In the genomic region with DNA sequence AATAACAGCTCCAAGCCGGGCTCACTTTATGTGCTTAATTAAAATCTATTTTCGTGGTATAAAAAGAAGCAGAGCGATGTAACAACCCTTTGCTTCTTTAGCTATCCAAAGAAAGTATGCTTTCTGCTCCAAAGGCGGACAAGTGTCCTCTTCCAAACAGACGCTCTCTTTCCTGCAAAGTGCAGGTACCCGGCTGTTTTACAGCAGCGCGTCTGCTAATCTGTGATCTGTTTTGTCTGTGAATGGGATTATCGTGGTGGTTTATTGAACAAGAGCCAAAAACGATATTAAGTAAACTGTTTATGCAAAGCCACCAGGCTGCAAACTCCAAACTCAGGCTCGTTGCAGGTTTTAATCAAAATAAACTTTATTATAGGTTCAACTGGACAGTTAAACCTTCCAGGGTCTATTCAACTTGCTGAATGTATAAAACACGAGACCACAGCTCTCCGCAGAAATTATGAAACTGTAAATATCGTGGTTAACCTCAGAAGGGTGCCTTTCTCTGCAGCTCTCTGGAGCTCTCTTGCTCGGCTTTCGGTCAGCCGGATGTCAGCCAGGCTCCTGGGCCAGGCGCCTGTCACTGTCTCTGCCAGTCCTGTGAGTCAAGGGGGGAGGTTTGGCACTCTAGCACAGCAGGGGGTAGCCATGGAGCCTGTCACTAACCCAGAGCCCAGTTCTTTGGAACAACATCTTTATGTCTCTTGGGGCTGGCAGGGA, we compare ENCODE assay signal across 9 mouse cellular contexts.
DNase-seq lines count a peak whose midpoint lies in the region; ATAC-seq and TF ChIP-seq lines count a peak whose summit lies in the region.
"Had no signal": no experiment of that assay in that cellular context is flagged by ENCODE, and none has a peak within 500 bp of the region (broad histone marks: within the 10 kb centered on the region; RNA-seq: fewer than 3 reads in every experiment).

No protein-coding gene starts in this region.

- WGBS in forebrain, postnatal 0 days, result 45% methylated on average over 18 of the region's 18 CpGs
- 81% methylated on average over 18 of the region's 18 CpGs for WGBS in forebrain, embryonic 12.5 days
- WGBS in midbrain, embryonic 14.5 days, result 51% methylated on average over 18 of the region's 18 CpGs
- 77% methylated on average over 18 of the region's 18 CpGs for WGBS in midbrain, embryonic 11.5 days

- H3K9ac ChIP-seq in forebrain, postnatal 0 days, result no peak overlapping the region
- H3K9ac ChIP-seq in forebrain, embryonic 12.5 days, result no peak overlapping the region
- no peak overlapping the region for H3K9ac ChIP-seq in midbrain, embryonic 14.5 days (replicated peaks; ENCODE audit: low read length)
- no peak overlapping the region for H3K9ac ChIP-seq in midbrain, embryonic 11.5 days (ENCODE audit: low read length)
- H3K9ac ChIP-seq: liver, embryonic 12.5 days had no signal

- H3K9me3 ChIP-seq in forebrain, postnatal 0 days (ENCODE audit: low read length), result no peaks in the 10 kb centered on the region
- H3K9me3 ChIP-seq in forebrain, embryonic 12.5 days, result no peaks in the 10 kb centered on the region
- H3K9me3 ChIP-seq in midbrain, embryonic 14.5 days (ENCODE audit: control insufficient read depth, low read length), result no peaks in the 10 kb centered on the region
- no peaks in the 10 kb centered on the region for H3K9me3 ChIP-seq in midbrain, embryonic 11.5 days (ENCODE audit: control insufficient read depth, low read length)
- H3K9me3 ChIP-seq: liver, embryonic 12.5 days had no signal

- no peak overlapping the region for H3K27ac ChIP-seq in forebrain, postnatal 0 days (ENCODE audit: low read depth, low read length)
- no peak overlapping the region for H3K27ac ChIP-seq in forebrain, embryonic 12.5 days
- H3K27ac ChIP-seq in midbrain, embryonic 14.5 days (replicated peaks; ENCODE audit: low read depth, low read length), result no peak overlapping the region
- no peak overlapping the region for H3K27ac ChIP-seq in midbrain, embryonic 11.5 days (ENCODE audit: low read depth, low read length)
- H3K27ac ChIP-seq: liver, embryonic 12.5 days had no signal

- H3K4me1 ChIP-seq in forebrain, postnatal 0 days (ENCODE audit: insufficient read depth), result peaks cover 3% of the 10 kb centered on the region; the same call in 1 of the 2 replicates
- H3K4me1 ChIP-seq in forebrain, embryonic 12.5 days, result no peaks in the 10 kb centered on the region; the same call in 1 of the 2 replicates
- H3K4me1 ChIP-seq in midbrain, embryonic 14.5 days (ENCODE audit: control insufficient read depth, insufficient read depth, low read length), result peaks cover 5% of the 10 kb centered on the region
- no peaks in the 10 kb centered on the region; the same call in 1 of the 2 replicates for H3K4me1 ChIP-seq in midbrain, embryonic 11.5 days (ENCODE audit: control insufficient read depth, insufficient read depth, low read length)
- H3K4me1 ChIP-seq: liver, embryonic 12.5 days had no signal

- no peaks in the 10 kb centered on the region for H3K36me3 ChIP-seq in forebrain, postnatal 0 days (ENCODE audit: insufficient read depth)
- H3K36me3 ChIP-seq in forebrain, embryonic 12.5 days (replicated peaks), result no peaks in the 10 kb centered on the region
- no peaks in the 10 kb centered on the region for H3K36me3 ChIP-seq in midbrain, embryonic 14.5 days (ENCODE audit: control insufficient read depth, insufficient read depth, low read length)
- no peaks in the 10 kb centered on the region for H3K36me3 ChIP-seq in midbrain, embryonic 11.5 days (ENCODE audit: control insufficient read depth, insufficient read depth, low read length)
- H3K36me3 ChIP-seq: liver, embryonic 12.5 days had no signal

- H3K4me3 ChIP-seq in forebrain, postnatal 0 days (ENCODE audit: low read depth, low read length), result no peak overlapping the region
- no peak overlapping the region for H3K4me3 ChIP-seq in forebrain, embryonic 12.5 days (replicated peaks)
- H3K4me3 ChIP-seq in midbrain, embryonic 14.5 days (replicated peaks; ENCODE audit: low read depth, low read length), result no peak overlapping the region
- H3K4me3 ChIP-seq in midbrain, embryonic 11.5 days (ENCODE audit: low read depth, low read length), result no peak overlapping the region
- H3K4me3 ChIP-seq: liver, embryonic 12.5 days had no signal

- 0 out of 2 replicates have a peak, but pooled peaks have one; percentile 50 for ATAC-seq in forebrain, postnatal 0 days
- ATAC-seq in forebrain, embryonic 12.5 days (ENCODE audit: low FRiP score), result no peak
- ATAC-seq in midbrain, embryonic 14.5 days (ENCODE audit: low FRiP score, low TSS enrichment), result no peak
- ATAC-seq in midbrain, embryonic 11.5 days (ENCODE audit: low FRiP score), result no peak
- ATAC-seq: liver, embryonic 12.5 days had no signal

- peak; percentile 41 for DNase-seq in forebrain, postnatal 0 days
- peak; percentile 32 for DNase-seq in midbrain, embryonic 14.5 days
- DNase-seq in midbrain, embryonic 11.5 days (ENCODE audit: low spot score, missing footprints), result no peak
- peak; percentile 66 to 68 for DNase-seq in cerebellum, postnatal 36 days
- DNase-seq in ovary, postnatal 10 days (ENCODE audit: low spot score), result peak; percentile 21
- no peak for DNase-seq in frontal cortex, adult 2 months (ENCODE audit: extremely low spot score in 1 of 2, low spot score in 1 of 2)
- no peak for DNase-seq in embryo, embryonic 9.5 days (ENCODE audit: extremely low spot score)

- H3K27me3 ChIP-seq in forebrain, postnatal 0 days (ENCODE audit: insufficient read depth, low read length), result no peaks in the 10 kb centered on the region
- no peaks in the 10 kb centered on the region for H3K27me3 ChIP-seq in forebrain, embryonic 12.5 days
- H3K27me3 ChIP-seq in midbrain, embryonic 14.5 days (ENCODE audit: control insufficient read depth, insufficient read depth, low read length), result no peaks in the 10 kb centered on the region
- H3K27me3 ChIP-seq in midbrain, embryonic 11.5 days (ENCODE audit: control insufficient read depth, insufficient read depth, low read length), result no peaks in the 10 kb centered on the region
- H3K27me3 ChIP-seq: liver, embryonic 12.5 days had no signal

- TF ChIP-seq CTCF in forebrain, postnatal 0 days (IDR thresholded peaks at IDR 0.05; ENCODE audit: low read depth), result no peak

- H3K4me2 ChIP-seq in forebrain, postnatal 0 days (ENCODE audit: low read depth), result no peak overlapping the region
- no peak overlapping the region for H3K4me2 ChIP-seq in forebrain, embryonic 12.5 days
- peak overlapping the region; percentile 5 for H3K4me2 ChIP-seq in midbrain, embryonic 14.5 days (ENCODE audit: low read length)
- no peak overlapping the region for H3K4me2 ChIP-seq in midbrain, embryonic 11.5 days
- H3K4me2 ChIP-seq: liver, embryonic 12.5 days had no signal

Comparison
In these comparisons a context has a peak if more than half of its experiments do, and no peak if none do; other contexts are left out.
1. DNase-seq: peak in forebrain, postnatal 0 days (single experiment), midbrain, embryonic 14.5 days (single experiment), cerebellum, postnatal 36 days (2 of 2) and ovary, postnatal 10 days (single experiment); none in midbrain, embryonic 11.5 days (single experiment), frontal cortex, adult 2 months (0 of 2) and embryo, embryonic 9.5 days (single experiment).